Mouse (Mus musculus): ENCODE results near the gene Tmcc3. TPM values are rescaled to one million over a fixed set of nuclear protein-coding genes. Genes with fewer than 3 reads are reported as not detected.

Gene Tmcc3
- polyA plus RNA-seq, 1 experiment from 2014 or later: 17.4 TPM

- 64% methylated on average over 5 of the region's 5 CpGs for WGBS
- no peak overlapping the region for H3K4me3 ChIP-seq (ENCODE audit: low read depth, low read length)
- H3K4me2 ChIP-seq (ENCODE audit: low read depth, low read length): no peak overlapping the region
- H3K9me3 ChIP-seq (ENCODE audit: control insufficient read depth, low read length): no peaks in the 10 kb centered on the region
- DNase-seq (ENCODE audit: low spot score) (no peak), ATAC-seq (ENCODE audit: low read depth) (no peak)
- no peak overlapping the region for H3K9ac ChIP-seq (ENCODE audit: low read depth, low read length)
- no peaks in the 10 kb centered on the region for H3K27me3 ChIP-seq (replicated peaks; ENCODE audit: control insufficient read depth, insufficient read depth, low read length)
- no peaks in the 10 kb centered on the region for H3K36me3 ChIP-seq (ENCODE audit: control insufficient read depth, insufficient read depth, low read length)
- no peaks in the 10 kb centered on the region for H3K4me1 ChIP-seq (ENCODE audit: control insufficient read depth, insufficient read depth, low read length)
- H3K27ac ChIP-seq (replicated peaks; ENCODE audit: low read depth, low read length): no peak overlapping the region
These were observed 161.8 kb downstream of the Tmcc3 start for GRCm38 (mm10) chr10:94473501-94473900.

- Histone ChIP-seq H3K4me3 (ENCODE audit: low read depth, low read length) (no peak overlapping the region), H3K9ac (ENCODE audit: low read depth, low read length) (no peak overlapping the region), H3K4me1 (ENCODE audit: control insufficient read depth, insufficient read depth, low read length) (no peaks in the 10 kb centered on the region), H3K4me2 (ENCODE audit: low read depth, low read length) (no peak overlapping the region), H3K27me3 (replicated peaks; ENCODE audit: control insufficient read depth, insufficient read depth, low read length) (no peaks in the 10 kb centered on the region), H3K36me3 (ENCODE audit: control insufficient read depth, insufficient read depth, low read length) (no peaks in the 10 kb centered on the region), H3K9me3 (ENCODE audit: control insufficient read depth, low read length) (no peaks in the 10 kb centered on the region), H3K27ac (replicated peaks; ENCODE audit: low read depth, low read length) (no peak overlapping the region)
- ATAC-seq (ENCODE audit: low read depth) (no peak), DNase-seq (ENCODE audit: low spot score) (no peak)
- 87% methylated on average over 5 of the region's 5 CpGs for WGBS
These were observed 162.4 kb downstream of the Tmcc3 start for GRCm38 (mm10) chr10:94474185-94474584.

GRCm38 (mm10) chr10:94477366-94478225, 165.8 kb downstream of the Tmcc3 start:
- Histone ChIP-seq H3K36me3 (ENCODE audit: control insufficient read depth, insufficient read depth, low read length) (no peaks in the 10 kb centered on the region), H3K27ac (replicated peaks; ENCODE audit: low read depth, low read length) (no peak overlapping the region), H3K9me3 (ENCODE audit: control insufficient read depth, low read length) (0 out of 2 replicates have a peak, but pooled peaks cover 6% of the 10 kb centered on the region), H3K4me1 (ENCODE audit: control insufficient read depth, insufficient read depth, low read length) (no peaks in the 10 kb centered on the region), H3K4me3 (ENCODE audit: low read depth, low read length) (no peak overlapping the region), H3K4me2 (ENCODE audit: low read depth, low read length) (no peak overlapping the region), H3K9ac (ENCODE audit: low read depth, low read length) (no peak overlapping the region), H3K27me3 (replicated peaks; ENCODE audit: control insufficient read depth, insufficient read depth, low read length) (no peaks in the 10 kb centered on the region)
- DNase-seq (ENCODE audit: low spot score) (no peak), ATAC-seq (ENCODE audit: low read depth) (no peak)
- WGBS: 82% methylated on average over 13 of the region's 13 CpGs

- ATAC-seq (ENCODE audit: low read depth) (no peak), DNase-seq (ENCODE audit: low spot score) (no peak)
- H3K9ac ChIP-seq (ENCODE audit: low read depth, low read length): no peak overlapping the region
- 84% methylated on average over 13 of the region's 13 CpGs for WGBS
- H3K36me3 ChIP-seq (ENCODE audit: control insufficient read depth, insufficient read depth, low read length): no peaks in the 10 kb centered on the region
- H3K4me1 ChIP-seq (ENCODE audit: control insufficient read depth, insufficient read depth, low read length): no peaks in the 10 kb centered on the region
- H3K4me2 ChIP-seq (ENCODE audit: low read depth, low read length): no peak overlapping the region
- no peaks in the 10 kb centered on the region for H3K27me3 ChIP-seq (replicated peaks; ENCODE audit: control insufficient read depth, insufficient read depth, low read length)
- no peak overlapping the region for H3K4me3 ChIP-seq (ENCODE audit: low read depth, low read length)
- H3K27ac ChIP-seq (replicated peaks; ENCODE audit: low read depth, low read length): no peak overlapping the region
- H3K9me3 ChIP-seq (ENCODE audit: control insufficient read depth, low read length): 0 out of 2 replicates have a peak, but pooled peaks cover 6% of the 10 kb centered on the region
These were observed 167.9 kb downstream of the Tmcc3 start for GRCm38 (mm10) chr10:94479646-94480045.

- Histone ChIP-seq H3K4me1 (ENCODE audit: control insufficient read depth, insufficient read depth, low read length) (no peaks in the 10 kb centered on the region), H3K4me3 (ENCODE audit: low read depth, low read length) (no peak overlapping the region), H3K9ac (ENCODE audit: low read depth, low read length) (no peak overlapping the region), H3K4me2 (ENCODE audit: low read depth, low read length) (no peak overlapping the region), H3K27me3 (replicated peaks; ENCODE audit: control insufficient read depth, insufficient read depth, low read length) (no peaks in the 10 kb centered on the region), H3K27ac (replicated peaks; ENCODE audit: low read depth, low read length) (no peak overlapping the region; the same call in 1 of the 2 replicates), H3K36me3 (ENCODE audit: control insufficient read depth, insufficient read depth, low read length) (no peaks in the 10 kb centered on the region), H3K9me3 (ENCODE audit: control insufficient read depth, low read length) (0 out of 2 replicates have a peak, but pooled peaks cover 6% of the 10 kb centered on the region)
- ATAC-seq (ENCODE audit: low read depth): 0 out of 2 replicates have a peak, but pooled peaks have one; percentile 41
- peak; percentile 81 for DNase-seq (ENCODE audit: low spot score)
- 69% methylated on average over 13 of the region's 13 CpGs for WGBS
These were observed 168.8 kb downstream of the Tmcc3 start for GRCm38 (mm10) chr10:94480380-94481101.

- Histone ChIP-seq H3K4me3 (ENCODE audit: low read depth, low read length) (no peak overlapping the region), H3K4me1 (ENCODE audit: control insufficient read depth, insufficient read depth, low read length) (no peaks in the 10 kb centered on the region), H3K4me2 (ENCODE audit: low read depth, low read length) (no peak overlapping the region), H3K27ac (replicated peaks; ENCODE audit: low read depth, low read length) (no peak overlapping the region), H3K9ac (ENCODE audit: low read depth, low read length) (no peak overlapping the region), H3K27me3 (replicated peaks; ENCODE audit: control insufficient read depth, insufficient read depth, low read length) (no peaks in the 10 kb centered on the region), H3K36me3 (ENCODE audit: control insufficient read depth, insufficient read depth, low read length) (no peaks in the 10 kb centered on the region), H3K9me3 (ENCODE audit: control insufficient read depth, low read length) (0 out of 2 replicates have a peak, but pooled peaks cover 6% of the 10 kb centered on the region)
- ATAC-seq (ENCODE audit: low read depth) (no peak), DNase-seq (ENCODE audit: low spot score) (no peak)
These were observed 169.9 kb downstream of the Tmcc3 start for GRCm38 (mm10) chr10:94481613-94482012.

- Histone ChIP-seq H3K4me1 (ENCODE audit: control insufficient read depth, insufficient read depth, low read length) (no peaks in the 10 kb centered on the region), H3K27ac (replicated peaks; ENCODE audit: low read depth, low read length) (no peak overlapping the region), H3K9me3 (ENCODE audit: control insufficient read depth, low read length) (0 out of 2 replicates have a peak, but pooled peaks cover 6% of the 10 kb centered on the region), H3K4me3 (ENCODE audit: low read depth, low read length) (no peak overlapping the region), H3K36me3 (ENCODE audit: control insufficient read depth, insufficient read depth, low read length) (no peaks in the 10 kb centered on the region), H3K4me2 (ENCODE audit: low read depth, low read length) (no peak overlapping the region), H3K27me3 (replicated peaks; ENCODE audit: control insufficient read depth, insufficient read depth, low read length) (no peaks in the 10 kb centered on the region), H3K9ac (ENCODE audit: low read depth, low read length) (no peak overlapping the region)
- ATAC-seq (ENCODE audit: low read depth) (no peak), DNase-seq (ENCODE audit: low spot score) (no peak)
- WGBS: 70% methylated on average over 2 of the region's 2 CpGs
These were observed 174.4 kb downstream of the Tmcc3 start for GRCm38 (mm10) chr10:94486179-94486578.

GRCm38 (mm10) chr10:94489509-94489908, 177.8 kb downstream of the Tmcc3 start:
- H3K36me3 ChIP-seq (ENCODE audit: control insufficient read depth, insufficient read depth, low read length): no peaks in the 10 kb centered on the region
- no peak overlapping the region for H3K27ac ChIP-seq (replicated peaks; ENCODE audit: low read depth, low read length)
- 89% methylated on average over 4 of the region's 4 CpGs for WGBS
- ATAC-seq (ENCODE audit: low read depth) (no peak), DNase-seq (ENCODE audit: low spot score) (no peak)
- H3K9me3 ChIP-seq (ENCODE audit: control insufficient read depth, low read length): no peaks in the 10 kb centered on the region
- H3K27me3 ChIP-seq (replicated peaks; ENCODE audit: control insufficient read depth, insufficient read depth, low read length): no peaks in the 10 kb centered on the region
- no peak overlapping the region for H3K4me3 ChIP-seq (ENCODE audit: low read depth, low read length)
- no peak overlapping the region for H3K9ac ChIP-seq (ENCODE audit: low read depth, low read length)
- no peak overlapping the region for H3K4me2 ChIP-seq (ENCODE audit: low read depth, low read length)
- 0 out of 2 replicates have a peak, but pooled peaks cover 5% of the 10 kb centered on the region for H3K4me1 ChIP-seq (ENCODE audit: control insufficient read depth, insufficient read depth, low read length)
